Mouse (Mus musculus) intestine, embryonic 16.5 days (tissue): ENCODE measurements around the gene Cep135. TPM values are rescaled to one million over a fixed set of nuclear protein-coding genes. Genes with fewer than 3 reads are reported as not detected.
A peak's percentile ranks its signal among the peaks of the same experiment; 100 is the strongest.

ENCODE experiments used
- ATAC-seq: fragments of 200-750 bp; cut with Nextera tagmentation; 2 replicates; pipeline ENCODE4 v1.8.0; 2017; ENCODE audit warnings: moderate TSS enrichment, moderate library complexity
- H3K27ac ChIP-seq: fragments of 300-500 bp; sonication (generic); 2 replicates; pipeline ENCODE4 v1.5.1; 2014; ENCODE audit warnings: mild to moderate bottlenecking, low read length
- H3K27me3 ChIP-seq: fragments of 300-500 bp; sonication (generic); replicated peaks from 2 replicates; pipeline ENCODE4 v1.6.1; 2014; ENCODE audit warnings: low read length, control low read depth, mixed read lengths; ENCODE audit not compliant: control insufficient read depth, insufficient read depth
- H3K36me3 ChIP-seq: fragments of 300-500 bp; sonication (generic); 2 replicates; pipeline ENCODE4 v1.6.1; 2014; ENCODE audit warnings: low read length, control low read depth; ENCODE audit not compliant: control insufficient read depth, insufficient read depth
- H3K4me1 ChIP-seq: fragments of 300-500 bp; sonication (generic); 2 replicates; pipeline ENCODE4 v1.6.1; 2014; ENCODE audit warnings: low read length, control low read depth, mixed read lengths; ENCODE audit not compliant: control insufficient read depth, insufficient read depth
- H3K4me2 ChIP-seq: fragments of 300-500 bp; sonication (generic); 2 replicates; pipeline ENCODE4 v1.6.1; 2014; ENCODE audit warnings: low read depth, low read length, control low read depth
- H3K4me3 ChIP-seq: fragments of 300-500 bp; sonication (generic); 2 replicates; pipeline ENCODE4 v1.5.1; 2014; ENCODE audit warnings: mild to moderate bottlenecking, low read length
- H3K9ac ChIP-seq: fragments of 300-500 bp; sonication (generic); 2 replicates; pipeline ENCODE4 v1.6.1; 2014; ENCODE audit warnings: low read depth, low read length
- H3K9me3 ChIP-seq: fragments of 300-500 bp; sonication (generic); 2 replicates; pipeline ENCODE4 v1.6.1; 2016; ENCODE audit warnings: low read length, control low read depth; ENCODE audit not compliant: control insufficient read depth
- WGBS: fragments of 180-500 bp; shearing (Covaris S2); extraction: QIAGEN DNeasy Blood & Tissue Kit; methylation state at CpG from one replicate; pipeline ENCODE4 v1.1.7; 2014; 5-methylcytosine and 5-hydroxymethylcytosine counted together
- polyA plus RNA-seq: library from polyadenylated mRNA; unstranded; fragments of >200 nt; fragmentation: Nextera tagmentation; extraction: Ambion mirVana; gene quantifications from 2 replicates; pipeline ENCODE4 v1.2.1, GENCODE M21; 2015

Gene Cep135
- 3.9 and 4.8 TPM in 2 replicates for polyA plus RNA-seq

- Histone ChIP-seq H3K27me3 (no peaks in the 10 kb centered on the region), H3K9me3 (no peaks in the 10 kb centered on the region), H3K4me1 (0 out of 2 replicates have a peak, but pooled peaks cover 2% of the 10 kb centered on the region), H3K4me2 (peak within 1 kb of the TSS; percentile 61), H3K9ac (peak within 1 kb of the TSS; percentile 92), H3K4me3 (peak within 1 kb of the TSS; percentile 87), H3K27ac (peak within 1 kb of the TSS; percentile 93), H3K36me3 (0 out of 2 replicates have a peak, but pooled peaks cover 4% of the 10 kb centered on the region)
- ATAC-seq = peak; percentile 99
- WGBS = under 1% methylated on average over 91 of the region's 92 CpGs
Measured at GRCm38 (mm10) chr5:76588551-76589283, at the start of gene Cep135. Cep135 (plus strand) TSS chr5:76588698.

GRCm38 (mm10) chr5:76540181-76540580, 48.3 kb upstream of the Cep135 start:
- Histone ChIP-seq H3K27ac (no peak overlapping the region), H3K4me3 (no peak overlapping the region), H3K9me3 (no peaks in the 10 kb centered on the region), H3K4me1 (no peaks in the 10 kb centered on the region), H3K9ac (no peak overlapping the region), H3K27me3 (no peaks in the 10 kb centered on the region), H3K36me3 (peaks cover 3% of the 10 kb centered on the region), H3K4me2 (no peak overlapping the region)
- ATAC-seq = no peak
- WGBS = 76% methylated on average over 8 of the region's 8 CpGs

GRCm38 (mm10) chr5:76540842-76541241, 47.7 kb upstream of the Cep135 start:
- H3K9me3 ChIP-seq = no peaks in the 10 kb centered on the region
- no peak overlapping the region for H3K4me2 ChIP-seq
- no peak overlapping the region for H3K4me3 ChIP-seq
- H3K36me3 ChIP-seq = peaks cover 3% of the 10 kb centered on the region; the same call in 1 of the 2 replicates
- H3K9ac ChIP-seq = no peak overlapping the region
- no peaks in the 10 kb centered on the region for H3K27me3 ChIP-seq
- ATAC-seq = no peak
- no peak overlapping the region for H3K27ac ChIP-seq
- H3K4me1 ChIP-seq = no peaks in the 10 kb centered on the region

GRCm38 (mm10) chr5:76543200-76543599, 45.3 kb upstream of the Cep135 start:
- Histone ChIP-seq H3K9me3 (no peaks in the 10 kb centered on the region), H3K4me3 (no peak overlapping the region), H3K27me3 (no peaks in the 10 kb centered on the region), H3K27ac (no peak overlapping the region), H3K4me1 (no peaks in the 10 kb centered on the region), H3K4me2 (no peak overlapping the region), H3K36me3 (peaks cover 3% of the 10 kb centered on the region; the same call in 1 of the 2 replicates), H3K9ac (no peak overlapping the region)
- ATAC-seq = no peak
- WGBS = 89% methylated on average over 8 of the region's 8 CpGs

GRCm38 (mm10) chr5:76550426-76550825, 38.1 kb upstream of the Cep135 start:
- H3K4me2 ChIP-seq = no peak overlapping the region
- H3K4me1 ChIP-seq = no peaks in the 10 kb centered on the region
- H3K4me3 ChIP-seq = no peak overlapping the region
- H3K27ac ChIP-seq = no peak overlapping the region
- ATAC-seq = no peak
- no peak overlapping the region for H3K9ac ChIP-seq
- no peaks in the 10 kb centered on the region for H3K27me3 ChIP-seq
- no peaks in the 10 kb centered on the region for H3K9me3 ChIP-seq
- WGBS = 87% methylated on average over 8 of the region's 8 CpGs
- H3K36me3 ChIP-seq = no peaks in the 10 kb centered on the region; the same call in 1 of the 2 replicates

GRCm38 (mm10) chr5:76565321-76565720, 23.2 kb upstream of the Cep135 start:
- WGBS = 41% methylated on average over 3 of the region's 3 CpGs
- Histone ChIP-seq H3K4me2 (no peak overlapping the region), H3K4me1 (no peaks in the 10 kb centered on the region), H3K27ac (no peak overlapping the region), H3K9ac (no peak overlapping the region), H3K27me3 (no peaks in the 10 kb centered on the region), H3K36me3 (peaks cover 11% of the 10 kb centered on the region), H3K4me3 (no peak overlapping the region), H3K9me3 (no peaks in the 10 kb centered on the region)
- no peak for ATAC-seq

- H3K27ac ChIP-seq = no peak overlapping the region
- no peak for ATAC-seq
- WGBS = 65% methylated on average over 7 of the region's 7 CpGs
- H3K4me3 ChIP-seq = no peak overlapping the region
- no peaks in the 10 kb centered on the region for H3K4me1 ChIP-seq
- H3K9me3 ChIP-seq = no peaks in the 10 kb centered on the region; the same call in 1 of the 2 replicates
- no peaks in the 10 kb centered on the region for H3K27me3 ChIP-seq
- peaks cover 5% of the 10 kb centered on the region; the same call in 1 of the 2 replicates for H3K36me3 ChIP-seq
- no peak overlapping the region for H3K9ac ChIP-seq
- H3K4me2 ChIP-seq = no peak overlapping the region
Measured at GRCm38 (mm10) chr5:76574251-76574650, 14.2 kb upstream of the Cep135 start.

GRCm38 (mm10) chr5:76577026-76577425, 11.5 kb upstream of the Cep135 start:
- Histone ChIP-seq H3K27ac (no peak overlapping the region), H3K9ac (no peak overlapping the region), H3K4me3 (no peak overlapping the region), H3K4me1 (no peaks in the 10 kb centered on the region), H3K27me3 (no peaks in the 10 kb centered on the region), H3K36me3 (no peaks in the 10 kb centered on the region), H3K4me2 (no peak overlapping the region), H3K9me3 (no peaks in the 10 kb centered on the region; the same call in 1 of the 2 replicates)
- 88% methylated on average over 3 of the region's 3 CpGs for WGBS
- no peak for ATAC-seq

GRCm38 (mm10) chr5:76585378-76585777, 3.1 kb upstream of the Cep135 start:
- ATAC-seq = no peak
- Histone ChIP-seq H3K9ac (no peak overlapping the region), H3K36me3 (no peaks in the 10 kb centered on the region), H3K27ac (no peak overlapping the region), H3K27me3 (no peaks in the 10 kb centered on the region), H3K4me3 (no peak overlapping the region), H3K4me2 (no peak overlapping the region), H3K9me3 (no peaks in the 10 kb centered on the region), H3K4me1 (0 out of 2 replicates have a peak, but pooled peaks cover 2% of the 10 kb centered on the region)
- 75% methylated on average over 2 of the region's 2 CpGs for WGBS
